Mouse (Mus musculus) ES-CJ7 (cell line): ENCODE measurements around the gene Gcnt4.

Source experiments
- DNase-seq: peaks from one replicate; pipeline ENCODE4 v3.0.0; 2011; ENCODE audit warnings: low read depth, low spot score

Gcnt4 gene

GRCm38 (mm10) chr13:96947722-96948121 lies 23.2 kb downstream of the Gcnt4 start:
- DNase-seq: no peak

- DNase-seq: no peak
These were observed 27.4 kb downstream of the Gcnt4 start for GRCm38 (mm10) chr13:96951880-96952279.

- DNase-seq: no peak
These were observed 32.0 kb downstream of the Gcnt4 start for GRCm38 (mm10) chr13:96956466-96956865.

- no peak for DNase-seq
These were observed 35.5 kb downstream of the Gcnt4 start for GRCm38 (mm10) chr13:96960019-96960418.

- DNase-seq: no peak
These were observed 37.1 kb downstream of the Gcnt4 start for GRCm38 (mm10) chr13:96961366-96962157.

- DNase-seq: no peak
These were observed 38.3 kb downstream of the Gcnt4 start for GRCm38 (mm10) chr13:96962801-96963200.

- no peak for DNase-seq
These were observed 40.5 kb downstream of the Gcnt4 start for GRCm38 (mm10) chr13:96964981-96965380.

GRCm38 (mm10) chr13:96966210-96967089 lies 42.0 kb downstream of the Gcnt4 start:
- DNase-seq: no peak

- no peak for DNase-seq
These were observed 42.6 kb downstream of the Gcnt4 start for GRCm38 (mm10) chr13:96967091-96967490.

GRCm38 (mm10) chr13:96967822-96968221 lies 43.3 kb downstream of the Gcnt4 start:
- DNase-seq: no peak

GRCm38 (mm10) chr13:96971076-96971475 lies 46.6 kb downstream of the Gcnt4 start:
- no peak for DNase-seq

GRCm38 (mm10) chr13:96971861-96972282 lies 47.4 kb downstream of the Gcnt4 start:
- no peak for DNase-seq

- DNase-seq: no peak
These were observed 48.8 kb downstream of the Gcnt4 start for GRCm38 (mm10) chr13:96973318-96973717.

GRCm38 (mm10) chr13:96976986-96977595 lies 52.6 kb downstream of the Gcnt4 start:
- DNase-seq: no peak

- DNase-seq: no peak
These were observed 56.1 kb downstream of the Gcnt4 start for GRCm38 (mm10) chr13:96980561-96980960.

- DNase-seq: no peak
These were observed 59.0 kb downstream of the Gcnt4 start for GRCm38 (mm10) chr13:96983251-96984126.

- no peak for DNase-seq
These were observed 60.2 kb downstream of the Gcnt4 start for GRCm38 (mm10) chr13:96984688-96985087.

GRCm38 (mm10) chr13:96985599-96986275 lies 61.2 kb downstream of the Gcnt4 start:
- no peak for DNase-seq

- no peak for DNase-seq
These were observed 64.6 kb downstream of the Gcnt4 start for GRCm38 (mm10) chr13:96989129-96989528.

GRCm38 (mm10) chr13:96990045-96990444 lies 65.6 kb downstream of the Gcnt4 start:
- DNase-seq: no peak
